Mouse (Mus musculus) stomach, postnatal 0 days (tissue): Measurements from ENCODE around the gene Taar9. TPM values are rescaled to one million over a fixed set of nuclear protein-coding genes. Genes with fewer than 3 reads are reported as not detected.
A peak's percentile ranks its signal among the peaks of the same experiment; 100 is the strongest.
"Not testable (repeated sequence)": the region's sequence is repeated elsewhere in the genome, so short reads cannot be mapped to it uniquely, and the experiment has no call there.

ENCODE experiments used
- ATAC-seq: fragments of 200-750 bp; cut with Nextera tagmentation; 2 replicates; pipeline ENCODE4 v1.8.0; 2017; ENCODE audit not compliant: low FRiP score, low TSS enrichment
- DNase-seq: peaks from one replicate; pipeline ENCODE4 v3.0.0-alpha.2; 2016; ENCODE audit warnings: low spot score
- H3K27ac ChIP-seq: fragments of 300-500 bp; sonication (generic); replicated peaks from 2 replicates; pipeline ENCODE4 v1.5.1; 2014; ENCODE audit warnings: mild to moderate bottlenecking, control low read depth
- H3K27me3 ChIP-seq: fragments of 300-500 bp; sonication (generic); 2 replicates; pipeline ENCODE4 v1.6.1; 2014; ENCODE audit warnings: low read length; ENCODE audit not compliant: control insufficient read depth, insufficient read depth
- H3K36me3 ChIP-seq: fragments of 300-500 bp; sonication (generic); 2 replicates; pipeline ENCODE4 v1.6.1; 2014; ENCODE audit warnings: low read length, mixed read lengths; ENCODE audit not compliant: control insufficient read depth, insufficient read depth
- H3K4me1 ChIP-seq: fragments of 300-500 bp; sonication (generic); replicated peaks from 2 replicates; pipeline ENCODE4 v1.6.1; 2014; ENCODE audit warnings: antibody characterized with exemption; ENCODE audit not compliant: control insufficient read depth, insufficient read depth
- H3K4me2 ChIP-seq: fragments of 300-500 bp; sonication (generic); replicated peaks from 2 replicates; pipeline ENCODE4 v1.6.1; 2014; ENCODE audit warnings: low read depth, mild to moderate bottlenecking, control low read depth, moderate library complexity
- H3K4me3 ChIP-seq: fragments of 300-500 bp; sonication (generic); 2 replicates; pipeline ENCODE4 v1.5.1; 2014; ENCODE audit warnings: low read depth, low read length, control low read depth
- H3K9ac ChIP-seq: fragments of 300-500 bp; sonication (generic); 2 replicates; pipeline ENCODE4 v1.6.1; 2014; ENCODE audit warnings: mild to moderate bottlenecking, low read length, control low read depth, mixed read lengths
- H3K9me3 ChIP-seq: fragments of 300-500 bp; sonication (generic); 2 replicates; pipeline ENCODE4 v1.6.1; 2016; ENCODE audit warnings: low read length; ENCODE audit not compliant: control insufficient read depth
- CTCF ChIP-seq: IDR thresholded peaks from 2 replicates; pipeline ENCODE4 v1.5.1; 2016; ENCODE audit warnings: antibody characterized with exemption, low read depth, mild to moderate bottlenecking, moderate library complexity
- EP300 ChIP-seq: optimal IDR thresholded peaks from 2 replicates; pipeline ENCODE3; 2016; ENCODE audit warnings: antibody characterized with exemption
- WGBS: fragments of 180-500 bp; shearing (Covaris S2); extraction: QIAGEN DNeasy Blood & Tissue Kit; methylation state at CpG from one replicate; pipeline ENCODE4 v1.1.7; 2014; 5-methylcytosine and 5-hydroxymethylcytosine counted together
- polyA plus RNA-seq: library from polyadenylated mRNA; unstranded; fragments of >200 nt; fragmentation: Nextera tagmentation; extraction: Ambion mirVana; gene quantifications from 2 replicates; pipeline ENCODE4 v1.2.1, GENCODE M21; 2015

The Taar9 gene
- polyA plus RNA-seq: not detected in 2 replicates

DNA sequence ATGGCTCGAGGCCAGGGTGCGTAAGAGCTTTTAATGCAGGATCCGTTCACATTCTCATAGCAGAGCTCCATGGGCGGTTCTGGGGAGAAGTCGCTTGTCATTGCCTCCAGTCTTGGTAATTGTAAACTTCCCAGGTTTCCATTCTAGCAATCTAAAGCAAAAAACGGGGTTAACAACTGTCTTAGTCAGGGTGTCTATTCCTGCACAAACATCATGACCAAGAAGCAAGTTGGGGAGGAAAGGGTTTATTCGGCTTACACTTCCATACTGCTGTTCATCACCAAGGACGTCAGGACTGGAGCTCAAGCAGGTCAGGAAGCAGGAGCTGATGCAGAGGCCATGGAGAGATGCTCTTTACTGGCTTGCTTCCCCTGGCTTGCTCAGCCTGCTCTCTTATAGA is at the start of gene Taar9:
TSS of gene Taar9 (minus strand) at position 101 of the 400 bp plus-strand sequence.
- not testable (repeated sequence) for H3K4me1 ChIP-seq, ATAC-seq, H3K27ac ChIP-seq

DNA sequence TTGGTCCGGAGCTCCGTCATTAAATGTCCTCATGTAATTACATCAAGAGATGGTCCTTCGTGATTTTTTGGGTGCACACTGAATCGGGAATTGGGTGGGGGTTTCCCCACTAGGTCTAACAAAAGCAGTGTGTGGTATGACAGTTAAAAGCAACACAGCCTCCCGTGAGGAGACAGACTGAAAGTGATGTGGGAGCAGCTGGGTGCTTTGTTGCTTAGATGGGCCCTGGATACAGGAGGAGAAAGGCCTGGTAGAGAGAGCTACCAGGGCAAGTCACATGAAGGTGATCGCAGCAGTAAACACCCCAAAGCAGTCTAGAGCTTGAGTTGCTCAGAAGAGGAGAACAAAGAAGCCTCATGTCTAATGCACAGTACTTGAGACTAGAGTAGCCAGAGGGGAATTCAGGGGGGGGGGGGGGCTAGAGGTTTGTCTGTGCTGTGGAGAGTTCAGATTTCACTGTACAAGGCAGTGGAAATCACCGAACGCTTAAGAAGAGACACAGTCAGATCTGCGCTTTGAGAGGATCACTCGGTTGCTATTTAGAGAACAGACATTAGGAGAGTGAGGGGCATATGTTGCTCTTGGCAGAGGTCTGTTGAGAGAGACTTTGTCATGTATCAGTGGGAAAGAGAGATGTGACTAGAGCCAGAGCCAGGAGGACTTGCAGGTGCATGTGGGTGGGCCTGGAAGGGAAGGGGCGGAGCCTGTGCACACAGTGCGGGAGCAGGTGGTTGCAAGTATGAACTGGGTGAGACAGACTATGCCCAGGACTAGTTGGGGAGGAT is 49.3 kb upstream of the Taar9 start:
- no peaks in the 10 kb centered on the region for H3K27me3 ChIP-seq
- DNase-seq: no peak
- H3K4me2 ChIP-seq: no peak overlapping the region
- no peak overlapping the region for H3K4me3 ChIP-seq
- H3K27ac ChIP-seq: no peak overlapping the region
- peak; percentile 51; the same call in 1 of the 2 replicates for ATAC-seq
- H3K9me3 ChIP-seq: no peaks in the 10 kb centered on the region
- H3K36me3 ChIP-seq: peaks cover 13% of the 10 kb centered on the region
- H3K4me1 ChIP-seq: no peaks in the 10 kb centered on the region
- TF ChIP-seq CTCF (no peak), EP300 (no peak)
- 88% methylated on average over 12 of the region's 12 CpGs for WGBS
- no peak overlapping the region for H3K9ac ChIP-seq

More for the DNA sequence above, at the start of gene Taar9:
- H3K9ac ChIP-seq, H3K4me2 ChIP-seq, H3K27me3 ChIP-seq, H3K9me3 ChIP-seq, H3K4me3 ChIP-seq, H3K36me3 ChIP-seq, DNase-seq: not testable (repeated sequence)
- 76% methylated on average over 8 of the region's 8 CpGs for WGBS

DNA sequence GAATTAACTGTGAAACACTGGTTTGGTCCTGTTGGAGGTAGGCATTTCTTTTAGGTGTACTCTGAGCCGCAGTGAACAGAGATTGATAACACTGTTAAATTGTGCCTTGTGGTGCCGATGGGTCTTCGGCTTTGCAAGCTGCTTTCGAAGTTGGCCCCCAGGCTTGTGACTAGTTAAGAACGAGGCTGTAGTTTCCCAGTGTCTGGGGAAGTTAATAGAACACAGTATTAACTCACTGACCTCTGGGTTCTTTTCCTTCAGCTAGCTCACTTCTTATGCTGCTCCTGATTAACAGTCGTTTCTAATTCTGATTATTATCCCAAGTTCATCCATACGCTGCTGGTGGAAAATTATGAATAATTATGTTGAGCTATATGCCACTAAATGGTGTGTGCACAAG is 40.8 kb upstream of the Taar9 start:
- peak overlapping the region; percentile 81; the same call in 1 of the 2 replicates for H3K9ac ChIP-seq
- 30% methylated on average over 7 of the region's 7 CpGs for WGBS
- H3K27me3 ChIP-seq: no peaks in the 10 kb centered on the region
- H3K4me3 ChIP-seq: peak overlapping the region; percentile 93
- TF ChIP-seq CTCF: no peak
- no peak for TF ChIP-seq EP300
- peak overlapping the region; percentile 66 for H3K4me2 ChIP-seq
- ATAC-seq (no peak), DNase-seq (no peak)
- H3K27ac ChIP-seq: no peak overlapping the region
- H3K9me3 ChIP-seq: no peaks in the 10 kb centered on the region
- H3K36me3 ChIP-seq: 0 out of 2 replicates have a peak, but pooled peaks cover 2% of the 10 kb centered on the region
- no peaks in the 10 kb centered on the region for H3K4me1 ChIP-seq

DNA sequence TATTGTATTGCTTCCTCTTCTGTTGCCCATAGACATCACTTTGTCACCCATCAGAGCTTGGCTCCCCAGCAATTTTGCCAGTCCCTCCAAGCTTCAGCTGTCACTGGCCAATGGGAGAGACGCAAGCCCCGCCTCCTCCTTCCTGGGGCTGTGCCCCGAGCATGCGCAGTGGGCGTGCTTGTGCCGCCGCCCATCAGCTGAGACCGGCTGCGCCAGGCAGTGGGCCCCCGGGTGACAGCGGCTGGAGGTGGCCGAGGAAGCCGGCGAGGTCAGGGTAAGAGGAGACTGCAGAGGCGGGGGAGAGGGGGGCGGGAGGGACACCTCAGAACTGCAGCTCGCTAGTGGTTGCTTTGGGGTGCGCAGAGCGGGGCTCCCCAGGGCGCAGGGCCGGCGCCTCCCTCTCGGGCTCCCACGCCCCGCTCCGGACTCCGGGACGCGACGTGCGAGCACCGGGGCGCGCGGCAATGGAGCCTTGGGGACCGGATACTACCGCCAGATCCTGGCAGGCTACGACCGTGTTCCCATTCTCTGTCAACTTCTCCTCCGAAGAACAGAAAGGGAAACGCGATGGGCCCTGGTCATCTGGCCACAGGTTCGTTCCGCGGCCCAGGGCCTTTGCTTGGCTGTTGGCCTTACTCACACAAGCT is 39.9 kb upstream of the Taar9 start, which contains the start of gene Stx7:
TSS of gene Stx7 (plus strand) at position 168 of the 647 bp plus-strand sequence.
- peak within 1 kb of the TSS; percentile 66 for H3K4me2 ChIP-seq
- ATAC-seq (peak; percentile 95), DNase-seq (peak; percentile 94)
- no peaks in the 10 kb centered on the region for H3K4me1 ChIP-seq
- no peaks in the 10 kb centered on the region for H3K27me3 ChIP-seq
- no peak for TF ChIP-seq CTCF
- H3K9me3 ChIP-seq: no peaks in the 10 kb centered on the region
- 0 out of 2 replicates have a peak, but pooled peaks cover 2% of the 10 kb centered on the region for H3K36me3 ChIP-seq
- H3K9ac ChIP-seq: peak within 1 kb of the TSS; percentile 81
- H3K4me3 ChIP-seq: peak within 1 kb of the TSS; percentile 93
- under 1% methylated on average over 43 of the region's 45 CpGs for WGBS
- peak within 1 kb of the TSS; percentile 83 for H3K27ac ChIP-seq

DNA sequence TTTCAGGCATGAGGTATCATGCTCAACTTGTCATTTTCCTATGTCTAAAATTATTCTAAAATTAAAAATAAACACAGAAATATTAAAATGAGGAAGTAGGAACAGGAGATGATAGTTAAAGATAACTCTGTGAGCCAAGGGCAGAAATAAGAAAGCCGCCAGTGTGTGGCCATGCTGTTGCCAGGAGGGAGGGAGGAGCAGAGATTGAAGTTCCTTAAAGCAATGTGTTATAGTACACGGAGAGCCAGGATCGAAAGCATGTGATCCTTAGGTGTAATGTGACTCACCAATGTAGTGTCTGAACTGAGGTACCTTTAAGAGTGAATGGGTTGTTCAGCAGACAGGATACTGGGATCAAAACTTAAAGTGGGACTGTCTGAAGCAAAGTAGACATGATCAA is 33.4 kb upstream of the Taar9 start:
- Histone ChIP-seq H3K9me3 (no peaks in the 10 kb centered on the region), H3K36me3 (no peaks in the 10 kb centered on the region), H3K27ac (no peak overlapping the region), H3K9ac (no peak overlapping the region), H3K27me3 (no peaks in the 10 kb centered on the region), H3K4me1 (no peaks in the 10 kb centered on the region), H3K4me2 (no peak overlapping the region), H3K4me3 (no peak overlapping the region)
- ATAC-seq (no peak), DNase-seq (no peak)
- 68% methylated on average over 3 of the region's 3 CpGs for WGBS
- TF ChIP-seq EP300 (no peak), CTCF (no peak)
